Mouse (Mus musculus) lung, adult 2 months (tissue): ENCODE measurements at regions not wholly inside any gene's neighbourhood (a gene's known extent, or its start where the extent isn't known, plus 50 kb on each side); places are given as distances from the start of the nearest gene placed in this dataset.

Experiments used
- DNase-seq: peaks from one replicate; pipeline ENCODE4 v3.0.0; 2022
- H3K4me1 ChIP-seq: fragments of 200-500 bp; 2 replicates; pipeline ENCODE4 v1.6.1; 2011; ENCODE audit warnings: low read length; ENCODE audit not compliant: control insufficient read depth, insufficient read depth
- H3K4me3 ChIP-seq: fragments of 200-500 bp; replicated peaks from 2 replicates; pipeline ENCODE3; 2011; ENCODE audit warnings: low read depth, mild to moderate bottlenecking, control low read depth, low read length; ENCODE audit errors: extremely low read depth
- CTCF ChIP-seq: fragments of 200-500 bp; IDR thresholded peaks from 2 replicates; pipeline ENCODE4 v1.5.1; 2011; ENCODE audit warnings: mild to moderate bottlenecking, low read length, control low read depth; ENCODE audit not compliant: insufficient read depth
- POLR2A ChIP-seq: fragments of 200-500 bp; IDR thresholded peaks from 2 replicates; pipeline ENCODE4 v1.6.1; 2011; ENCODE audit warnings: low read depth, mild to moderate bottlenecking, control low read depth, low read length, borderline replicate concordance; ENCODE audit errors: extremely low read depth
- WGBS: fragments of 180-500 bp; shearing (Covaris S2); methylation state at CpG from one replicate; pipeline ENCODE4 v1.1.7; 2018; 5-methylcytosine and 5-hydroxymethylcytosine counted together

DNA sequence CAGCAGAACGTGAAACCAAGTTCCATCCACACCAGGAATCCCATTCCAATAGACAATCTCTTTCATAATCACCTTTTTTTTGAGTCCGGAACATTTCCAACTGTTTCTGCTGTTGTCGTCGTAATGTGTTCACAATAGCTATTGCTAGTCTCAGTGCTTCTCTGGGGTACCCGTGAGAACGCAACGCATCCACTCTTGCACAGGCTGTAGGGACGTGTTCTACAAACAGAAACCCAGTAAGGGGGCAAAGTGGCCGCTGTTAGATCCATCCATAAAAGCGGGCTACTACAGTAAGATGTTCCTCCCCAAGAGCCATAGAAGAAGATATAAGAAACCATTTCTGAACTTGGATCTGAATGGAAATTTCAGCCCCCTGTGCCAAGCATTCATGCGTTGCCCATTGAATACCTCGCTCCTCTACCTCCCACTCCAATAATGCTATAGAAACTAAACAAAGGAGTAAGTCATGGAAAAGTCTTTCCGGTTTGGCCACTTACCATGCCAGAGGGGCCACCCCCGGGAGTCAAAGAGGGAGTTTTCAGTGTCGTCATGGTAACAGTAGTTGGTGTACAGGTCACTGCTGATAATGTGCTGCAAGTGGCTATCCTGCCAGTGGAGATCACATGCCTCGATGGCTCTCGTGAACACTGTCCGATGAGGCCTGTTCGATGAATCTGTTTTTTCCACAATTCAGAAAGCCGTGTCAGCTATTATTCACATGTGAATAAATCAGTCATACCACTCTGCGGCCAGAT, 300.6 kb upstream of the Smim15 start:
- TF ChIP-seq POLR2A: no peak
- TF ChIP-seq CTCF: no peak
- WGBS: 75% methylated on average over 21 of the region's 21 CpGs
- DNase-seq: no peak
- 0 out of 2 replicates have a peak, but pooled peaks cover 2% of the 10 kb centered on the region for H3K4me1 ChIP-seq
- H3K4me3 ChIP-seq: no peak overlapping the region

DNA sequence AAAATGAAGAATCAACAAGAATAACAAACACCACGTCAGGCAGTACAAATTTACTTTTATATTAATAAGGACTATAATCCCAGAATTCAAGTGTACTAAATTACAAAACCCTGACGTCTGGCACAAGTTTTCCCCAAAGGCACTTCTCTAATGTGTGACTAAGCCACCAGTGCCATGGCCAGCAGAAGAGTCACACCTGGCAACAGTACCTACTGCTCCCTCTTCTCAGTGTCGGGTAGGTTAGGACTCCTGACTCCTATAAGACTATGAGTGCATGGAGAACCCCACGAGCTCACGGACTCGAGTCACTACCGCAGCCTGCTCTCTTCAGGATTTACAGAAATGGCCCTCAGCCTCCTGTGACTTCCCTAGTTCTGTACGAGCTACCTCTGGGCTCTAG, 307.7 kb upstream of the Smim15 start:
- WGBS: 69% methylated on average over 8 of the region's 8 CpGs

DNA sequence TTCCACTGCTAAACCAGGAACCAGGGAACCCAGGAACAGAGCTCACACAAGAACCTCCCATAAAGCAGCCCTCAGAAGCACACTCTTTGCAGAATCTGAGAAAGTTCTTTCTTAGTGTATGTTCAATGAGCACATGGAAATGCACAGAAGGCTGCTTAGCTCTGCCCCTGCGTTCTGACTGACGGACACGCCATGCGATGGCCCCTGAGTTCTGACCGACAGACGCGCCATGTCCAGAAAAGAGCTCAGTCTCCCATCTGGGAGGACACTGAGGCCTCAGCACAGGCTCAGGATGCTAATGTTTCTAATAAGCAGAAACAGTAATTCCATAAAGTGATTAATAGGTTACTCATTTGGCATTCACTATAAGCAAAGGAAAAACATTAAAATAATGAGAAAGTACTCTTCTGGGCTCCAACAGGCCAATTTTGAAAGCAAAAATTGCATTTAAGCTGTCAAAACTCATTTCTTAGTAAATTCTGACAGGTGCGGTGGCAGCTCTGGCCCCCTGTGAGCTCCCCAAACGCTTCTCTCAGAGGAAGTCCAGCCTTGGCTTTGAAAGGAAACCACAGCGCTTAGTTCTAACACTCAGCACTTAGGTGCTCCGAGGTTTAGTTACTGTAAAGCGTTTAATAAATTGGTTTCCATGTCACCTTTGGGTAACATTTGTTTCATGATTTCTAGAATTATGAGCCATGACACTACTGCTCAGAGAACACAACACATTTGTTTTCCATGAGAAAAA, 309.9 kb upstream of the Smim15 start:
- no peak for DNase-seq
- 85% methylated on average over 12 of the region's 12 CpGs for WGBS
- no peaks in the 10 kb centered on the region for H3K4me1 ChIP-seq
- no peak overlapping the region for H3K4me3 ChIP-seq
- TF ChIP-seq POLR2A (no peak), CTCF (no peak)

More for the DNA sequence above, 307.7 kb upstream of the Smim15 start:
- DNase-seq: no peak
- no peak overlapping the region for H3K4me3 ChIP-seq
- no peaks in the 10 kb centered on the region for H3K4me1 ChIP-seq
- no peak for TF ChIP-seq POLR2A
- no peak for TF ChIP-seq CTCF

DNA sequence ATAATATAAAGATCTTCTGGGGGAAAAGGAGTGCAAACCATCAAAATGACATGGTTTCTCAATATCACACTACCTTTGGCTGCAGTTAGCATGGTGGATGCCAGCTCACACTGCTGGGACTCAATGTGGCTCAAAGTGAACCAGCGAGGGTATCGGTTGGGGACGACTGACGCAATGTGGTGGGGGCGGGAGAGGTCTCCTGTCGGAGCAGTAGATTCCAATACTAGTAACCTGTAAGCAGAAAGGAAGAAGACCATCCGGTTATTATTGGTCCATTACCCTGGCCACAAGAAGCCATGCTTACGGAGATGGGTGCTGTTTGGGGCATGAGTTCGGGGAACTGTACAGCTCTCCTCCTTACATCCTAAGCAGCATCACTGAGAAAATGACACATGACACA, 313.3 kb upstream of the Smim15 start:
- Histone ChIP-seq H3K4me1 (no peaks in the 10 kb centered on the region), H3K4me3 (no peak overlapping the region)
- no peak for DNase-seq
- 90% methylated on average over 9 of the region's 9 CpGs for WGBS
- TF ChIP-seq CTCF (no peak), POLR2A (no peak)

DNA sequence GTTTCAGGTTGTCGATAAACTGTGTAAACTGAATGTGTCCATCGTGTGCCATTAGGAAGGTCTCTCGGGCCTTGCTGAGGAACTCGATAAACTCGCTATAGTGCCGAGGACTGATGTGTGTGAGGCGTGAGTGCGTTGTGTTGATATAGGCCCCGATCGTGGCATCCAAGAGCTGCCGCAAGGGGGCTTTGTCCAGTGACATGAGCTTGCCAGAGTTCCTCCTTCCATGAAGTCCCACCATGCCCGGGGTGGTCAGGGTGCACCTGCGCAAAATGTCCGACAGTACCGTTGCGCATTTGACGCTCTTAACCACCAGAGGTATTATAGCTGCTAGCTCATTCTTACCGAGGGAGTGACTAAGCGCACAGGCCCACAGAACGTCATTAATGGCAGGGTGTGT, 317.8 kb upstream of the Smim15 start:
- 96% methylated on average over 20 of the region's 20 CpGs for WGBS
- no peak for DNase-seq
- TF ChIP-seq CTCF: no peak
- no peak for TF ChIP-seq POLR2A
- H3K4me3 ChIP-seq: no peak overlapping the region
- H3K4me1 ChIP-seq: no peaks in the 10 kb centered on the region

DNA sequence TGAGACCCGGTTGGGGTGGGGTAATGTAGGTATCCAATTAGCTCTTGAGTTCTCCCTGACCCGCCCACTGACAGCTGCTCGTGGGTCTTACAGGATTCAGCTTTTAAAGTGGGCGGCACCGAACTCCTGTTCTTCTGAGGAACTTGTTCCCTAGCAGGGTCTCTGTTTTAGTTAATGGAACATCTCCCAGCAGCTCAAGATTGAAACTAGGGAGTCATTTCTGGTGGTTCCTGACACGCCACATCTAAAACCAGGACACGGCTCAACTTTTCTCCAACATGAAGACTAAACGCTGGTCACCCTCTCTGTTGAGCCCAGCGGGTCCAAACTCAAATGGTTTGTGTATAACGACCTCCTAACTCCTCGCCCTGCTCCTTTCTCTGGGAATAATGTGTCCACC, 322.3 kb upstream of the Smim15 start:
- WGBS: 89% methylated on average over 11 of the region's 11 CpGs
- no peaks in the 10 kb centered on the region; the same call in 1 of the 2 replicates for H3K4me1 ChIP-seq
- no peak overlapping the region for H3K4me3 ChIP-seq
- TF ChIP-seq CTCF (no peak), POLR2A (no peak)
- no peak for DNase-seq

DNA sequence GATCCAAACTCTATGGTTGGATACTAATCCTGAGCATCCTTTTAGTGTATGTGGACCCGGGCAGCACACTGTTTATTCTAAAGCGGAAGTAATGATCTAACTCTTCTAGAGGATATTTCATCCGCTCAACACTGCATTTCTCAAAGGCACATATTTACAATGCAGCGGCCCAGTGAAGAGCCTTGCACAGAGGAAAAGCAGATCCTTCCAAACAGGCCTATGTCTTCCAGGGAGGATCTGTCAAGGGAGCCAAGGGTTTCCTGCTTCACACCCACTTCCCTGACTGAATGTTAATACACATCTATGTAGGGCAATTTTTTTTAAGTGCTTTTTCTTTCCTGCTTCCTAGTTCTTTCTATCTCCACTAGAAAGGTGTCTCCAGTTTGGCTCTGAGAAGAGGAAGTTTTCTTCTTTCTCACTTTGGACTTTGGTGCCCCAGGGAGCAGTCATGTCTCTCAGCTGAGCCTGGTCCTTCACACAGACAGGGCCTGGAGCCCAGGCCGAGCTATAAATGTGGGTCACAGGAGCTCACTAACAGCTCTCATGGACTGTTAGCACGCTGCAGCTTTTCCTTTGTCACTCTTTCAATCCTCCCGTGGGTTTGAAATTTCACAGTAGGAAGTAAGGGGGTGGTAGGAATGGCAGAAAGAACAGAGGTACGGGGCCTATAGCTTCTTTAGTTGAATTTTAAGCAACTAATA, 323.2 kb upstream of the Smim15 start:
- Histone ChIP-seq H3K4me1 (no peaks in the 10 kb centered on the region; the same call in 1 of the 2 replicates), H3K4me3 (no peak overlapping the region)
- no peak for DNase-seq
- no peak for TF ChIP-seq POLR2A
- TF ChIP-seq CTCF: no peak
- WGBS: 53% methylated on average over 8 of the region's 8 CpGs

DNA sequence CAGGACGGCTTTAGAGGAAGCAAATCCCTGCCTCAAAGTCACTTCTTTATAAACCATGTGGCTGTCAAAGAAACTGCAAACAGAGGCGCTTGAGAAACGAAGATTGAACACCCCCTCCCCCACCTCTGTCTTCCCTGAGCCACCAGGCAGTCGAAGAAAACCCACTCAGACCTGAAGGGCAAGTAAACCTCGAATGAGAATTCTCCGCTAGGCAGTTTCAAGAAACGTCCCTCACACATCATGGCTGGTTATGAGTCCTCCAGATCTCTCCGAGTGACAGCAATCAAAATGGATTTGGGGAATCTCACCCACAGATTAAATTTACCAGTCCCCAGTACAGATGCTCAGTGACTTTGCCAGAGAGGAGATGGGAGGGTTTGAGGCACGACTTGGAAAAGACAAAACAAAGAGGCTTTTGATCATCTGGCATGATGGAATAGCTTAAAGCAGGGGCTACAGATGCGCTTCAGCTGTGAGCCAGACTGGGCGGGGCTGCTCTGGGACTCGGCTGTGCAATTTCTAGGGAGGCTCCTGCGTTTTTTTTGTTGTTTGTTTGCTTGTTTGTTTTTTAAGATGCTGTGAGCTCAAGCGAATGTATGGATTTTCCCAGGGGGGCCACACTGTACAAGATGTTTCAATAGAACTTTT, 325.1 kb upstream of the Smim15 start:
- Histone ChIP-seq H3K4me3 (no peak overlapping the region), H3K4me1 (no peaks in the 10 kb centered on the region; the same call in 1 of the 2 replicates)
- no peak for DNase-seq
- TF ChIP-seq CTCF (no peak), POLR2A (no peak)
- WGBS: 60% methylated on average over 14 of the region's 14 CpGs

DNA sequence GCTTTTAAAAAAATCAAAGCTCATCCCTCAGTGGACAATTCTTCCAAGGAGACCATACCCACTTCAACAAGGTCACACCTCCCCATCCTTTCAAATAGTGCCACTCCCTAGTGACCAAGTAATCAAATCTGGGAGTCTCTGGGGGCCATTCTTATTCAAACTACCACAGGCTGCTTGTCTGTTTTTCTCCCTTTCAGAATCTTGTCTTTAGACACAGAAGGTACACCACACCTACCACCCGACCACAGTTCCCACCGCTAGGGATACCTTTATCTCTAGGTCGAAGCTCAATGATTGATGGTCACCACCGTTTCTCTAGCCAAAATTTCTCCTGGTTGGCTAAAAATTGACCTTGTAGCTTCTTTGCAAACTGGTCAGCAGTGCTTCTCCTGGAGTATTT, 328.6 kb upstream of the Smim15 start:
- WGBS: 78% methylated on average over 4 of the region's 4 CpGs
- Histone ChIP-seq H3K4me1 (no peaks in the 10 kb centered on the region), H3K4me3 (no peak overlapping the region)
- TF ChIP-seq CTCF (no peak), POLR2A (no peak)
- no peak for DNase-seq
